Mouse (Mus musculus): ENCODE results near the gene Zc3hc1. TPM values are rescaled to one million over a fixed set of nuclear protein-coding genes. Genes with fewer than 3 reads are reported as not detected.

Zc3hc1 gene
- 64.5 and 74.0 TPM in 2 replicates for polyA plus RNA-seq (2015; fragmentation: Nextera tagmentation; extraction: Ambion mirVana)

DNA sequence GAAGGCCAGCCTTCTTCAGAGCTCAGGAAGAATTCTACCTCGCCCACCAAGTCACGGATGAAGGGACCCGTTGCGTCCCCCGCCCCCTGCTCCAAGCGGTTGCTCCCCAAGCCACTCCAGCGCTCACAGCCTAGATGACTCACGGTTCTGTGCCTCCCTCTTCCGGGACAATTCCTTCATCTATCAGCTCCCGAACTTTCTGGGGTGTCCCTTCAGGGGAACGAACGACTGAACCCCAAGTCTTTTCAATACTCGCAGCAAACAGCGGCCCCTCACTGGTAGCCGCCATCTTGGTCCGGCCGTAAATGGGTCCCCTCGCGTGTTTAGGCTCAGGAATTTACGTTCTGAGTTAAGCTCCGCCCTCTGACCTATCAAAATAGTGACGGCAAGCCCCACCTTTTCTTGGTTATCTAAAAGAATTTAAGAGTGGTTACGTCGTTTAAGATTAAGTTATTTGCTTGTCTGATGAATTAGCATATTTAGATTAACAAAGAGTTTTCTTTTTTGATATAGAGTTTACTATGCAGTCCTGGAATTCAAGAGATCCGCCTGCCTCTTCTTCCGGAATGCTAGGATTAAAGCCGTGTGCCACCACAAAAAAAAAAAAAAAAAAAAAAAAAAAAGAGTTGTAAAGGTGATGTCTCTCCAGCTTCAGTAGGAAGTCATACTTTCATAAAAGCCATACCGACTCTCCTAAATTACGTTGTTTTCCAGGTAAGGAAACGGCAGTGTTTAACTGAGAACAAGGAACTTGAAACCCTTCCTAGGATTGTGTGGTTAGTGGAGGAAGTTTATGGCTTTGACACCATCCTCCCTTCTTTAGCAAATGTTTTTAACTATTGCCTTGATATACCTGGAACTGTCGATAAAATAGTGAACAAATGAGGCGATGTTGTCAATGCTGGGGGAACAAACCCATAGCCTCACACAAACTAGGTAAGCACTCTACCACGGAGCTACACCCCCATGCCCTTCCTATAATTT, at the start of gene Zc3hc1:
TSS of gene Zc3hc1 (minus strand) at position 315 of the 984 bp plus-strand sequence.
- peaks cover 14% of the 10 kb centered on the region for H3K36me3 ChIP-seq
- peak within 1 kb of the TSS; percentile 72 for H3K27ac ChIP-seq
- no peaks in the 10 kb centered on the region for H3K4me1 ChIP-seq
- peak within 1 kb of the TSS; percentile 85 for H3K9ac ChIP-seq
- 0 out of 2 replicates have a peak, but pooled peaks have one; percentile 72 for ATAC-seq (ENCODE audit: insufficient number of reproducible peaks, insufficient read depth, low FRiP score, low TSS enrichment, low read depth)
- peak within 1 kb of the TSS; percentile 53 for H3K4me2 ChIP-seq
- no peaks in the 10 kb centered on the region for H3K9me3 ChIP-seq
- 17% methylated on average over 33 of the region's 33 CpGs for WGBS
- H3K27me3 ChIP-seq, result no peaks in the 10 kb centered on the region
- H3K4me3 ChIP-seq, result peak within 1 kb of the TSS; percentile 80

DNA sequence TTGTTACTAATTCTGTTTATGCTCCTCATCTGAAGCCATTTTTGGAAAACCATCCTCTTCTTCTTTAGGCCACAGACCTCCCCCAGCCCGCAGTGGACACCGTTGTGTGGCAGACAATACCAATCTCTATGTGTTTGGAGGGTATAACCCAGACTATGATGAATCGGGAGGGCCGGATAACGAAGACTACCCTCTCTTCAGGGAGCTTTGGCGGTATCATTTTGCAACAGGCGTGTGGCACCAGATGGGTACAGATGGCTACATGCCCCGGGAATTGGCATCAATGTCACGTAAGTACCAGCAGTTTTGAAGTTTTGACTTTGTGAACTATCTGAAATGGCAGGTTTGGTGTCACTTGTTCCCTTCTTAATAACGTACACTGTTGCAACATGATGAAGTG, 48.7 kb upstream of the Zc3hc1 start:
- Histone ChIP-seq H3K4me2 (no peak overlapping the region), H3K9ac (no peak overlapping the region), H3K4me1 (no peaks in the 10 kb centered on the region), H3K27ac (no peak overlapping the region), H3K4me3 (no peak overlapping the region), H3K27me3 (no peaks in the 10 kb centered on the region), H3K36me3 (peaks cover 49% of the 10 kb centered on the region), H3K9me3 (no peaks in the 10 kb centered on the region)
- WGBS, result 93% methylated on average over 10 of the region's 10 CpGs
- ATAC-seq (ENCODE audit: insufficient number of reproducible peaks, insufficient read depth, low FRiP score, low TSS enrichment, low read depth), result no peak

DNA sequence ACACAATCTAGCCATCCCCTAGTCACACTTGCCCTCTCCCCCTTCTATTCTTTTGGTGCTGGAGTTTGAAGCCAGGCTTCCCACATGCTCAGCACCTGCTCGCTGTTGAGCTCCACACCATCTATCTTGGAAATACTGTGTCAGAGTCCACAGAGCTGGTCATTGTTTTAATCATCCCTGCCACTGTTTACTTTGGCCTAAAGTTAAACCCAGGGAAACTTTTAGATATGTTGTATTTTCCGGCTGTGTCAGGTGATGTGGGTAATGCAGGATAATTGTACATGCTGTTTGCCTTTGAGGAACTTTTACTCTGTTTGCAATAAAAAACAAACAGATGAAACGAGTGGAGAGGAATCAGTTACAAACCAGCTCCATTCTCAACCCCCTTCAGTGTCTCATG, 46.2 kb upstream of the Zc3hc1 start:
- H3K27ac ChIP-seq, result no peak overlapping the region

DNA sequence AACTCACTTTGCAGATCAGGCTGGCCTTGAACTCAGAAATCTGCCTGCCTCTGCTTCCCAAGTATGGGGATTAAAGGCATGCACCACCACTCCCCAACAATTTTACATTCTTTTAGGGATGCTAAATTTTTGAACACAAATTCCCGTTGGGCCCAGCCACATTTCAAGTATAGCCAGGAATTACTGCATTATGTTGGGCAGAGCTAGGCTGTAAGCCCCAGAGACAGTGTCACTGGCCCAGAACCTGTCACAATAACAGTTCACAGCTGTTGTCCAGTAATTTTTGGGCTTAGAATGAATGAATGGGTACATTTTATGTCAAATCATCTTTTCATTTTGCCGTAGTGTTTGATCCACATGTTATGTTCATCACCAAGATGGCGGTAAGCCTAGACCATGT, 45.6 kb upstream of the Zc3hc1 start:
- Histone ChIP-seq H3K4me3 (no peak overlapping the region), H3K36me3 (peaks cover 24% of the 10 kb centered on the region), H3K4me1 (no peaks in the 10 kb centered on the region), H3K27me3 (no peaks in the 10 kb centered on the region), H3K4me2 (no peak overlapping the region), H3K27ac (no peak overlapping the region), H3K9ac (no peak overlapping the region), H3K9me3 (no peaks in the 10 kb centered on the region)
- WGBS, result 92% methylated on average over 3 of the region's 3 CpGs
- ATAC-seq (ENCODE audit: insufficient number of reproducible peaks, insufficient read depth, low FRiP score, low TSS enrichment, low read depth), result no peak

More for the DNA sequence above, 46.2 kb upstream of the Zc3hc1 start:
- peaks cover 30% of the 10 kb centered on the region for H3K36me3 ChIP-seq
- H3K4me1 ChIP-seq, result no peaks in the 10 kb centered on the region
- WGBS, result 66% methylated on average over 3 of the region's 3 CpGs
- H3K9me3 ChIP-seq, result no peaks in the 10 kb centered on the region
- no peak overlapping the region for H3K4me3 ChIP-seq
- no peak overlapping the region for H3K9ac ChIP-seq
- H3K27me3 ChIP-seq, result no peaks in the 10 kb centered on the region
- no peak for ATAC-seq (ENCODE audit: insufficient number of reproducible peaks, insufficient read depth, low FRiP score, low TSS enrichment, low read depth)
- no peak overlapping the region for H3K4me2 ChIP-seq

DNA sequence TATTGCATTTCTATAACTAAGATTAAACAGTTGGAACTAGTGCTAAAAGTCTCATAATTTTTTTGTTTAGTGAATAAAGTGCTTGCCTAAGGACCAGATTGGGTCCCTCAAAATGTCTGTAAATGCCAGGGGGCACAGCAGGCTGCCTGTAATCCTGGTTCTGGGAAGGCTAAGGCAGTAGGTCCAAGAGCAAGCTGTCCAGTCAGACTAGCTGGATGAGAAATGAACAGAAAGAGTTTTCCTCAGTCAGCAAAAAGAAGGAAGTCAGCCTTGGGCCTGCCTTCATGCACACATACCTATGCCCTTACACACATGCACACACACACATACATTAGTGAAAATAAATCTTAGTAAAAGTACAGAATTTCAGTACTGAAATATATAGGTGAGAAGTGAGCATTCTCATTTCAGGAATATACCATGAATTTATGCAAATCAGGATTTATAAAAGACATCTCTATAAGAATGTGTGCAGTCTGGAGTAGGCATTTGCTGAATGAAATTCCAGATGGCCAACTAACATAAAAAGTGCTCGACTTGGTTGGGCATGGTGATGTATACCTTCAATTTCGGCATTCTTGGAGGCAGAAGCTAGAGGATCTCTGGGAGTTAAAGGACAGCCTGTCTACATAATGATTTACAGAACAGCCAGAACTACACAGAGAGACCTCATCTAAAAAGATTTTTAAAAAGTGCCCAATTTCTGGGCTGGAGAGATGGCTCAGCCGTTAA, 41.8 kb upstream of the Zc3hc1 start:
- H3K27ac ChIP-seq, result 0 out of 2 replicates have a peak overlapping the region, but pooled peaks have one; percentile 18
- no peak for ATAC-seq (ENCODE audit: insufficient number of reproducible peaks, insufficient read depth, low FRiP score, low TSS enrichment, low read depth)
- H3K27me3 ChIP-seq, result no peaks in the 10 kb centered on the region
- H3K4me2 ChIP-seq, result no peak overlapping the region
- H3K36me3 ChIP-seq, result 0 out of 2 replicates have a peak, but pooled peaks cover 6% of the 10 kb centered on the region
- no peak overlapping the region for H3K4me3 ChIP-seq
- no peaks in the 10 kb centered on the region for H3K4me1 ChIP-seq
- no peak overlapping the region for H3K9ac ChIP-seq
- no peaks in the 10 kb centered on the region for H3K9me3 ChIP-seq
- 50% methylated on average over 3 of the region's 3 CpGs for WGBS

DNA sequence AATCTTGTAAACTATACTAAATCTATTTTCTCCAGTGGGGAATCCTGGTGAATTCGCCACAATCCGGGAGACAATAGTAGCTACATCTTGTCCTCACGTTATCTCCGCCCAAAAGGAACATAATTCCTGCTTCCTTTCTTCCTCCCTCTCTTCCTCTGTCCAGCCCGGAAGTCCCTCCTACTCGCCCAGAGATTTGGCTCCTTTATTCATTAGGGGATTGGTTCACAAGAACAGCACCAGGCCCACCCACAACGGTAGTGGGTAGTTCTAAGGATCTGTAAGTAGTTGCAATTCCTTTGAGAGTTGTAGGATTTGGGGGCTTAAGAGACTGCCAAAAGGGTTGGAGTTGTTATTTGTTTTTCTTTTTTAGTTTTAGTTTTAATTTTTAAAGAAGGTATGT, 26.0 kb upstream of the Zc3hc1 start:
- Histone ChIP-seq H3K4me1 (no peaks in the 10 kb centered on the region), H3K9me3 (no peaks in the 10 kb centered on the region), H3K36me3 (peaks cover 15% of the 10 kb centered on the region), H3K9ac (no peak overlapping the region), H3K27me3 (no peaks in the 10 kb centered on the region), H3K4me2 (no peak overlapping the region), H3K4me3 (no peak overlapping the region), H3K27ac (no peak overlapping the region)
- no peak for ATAC-seq (ENCODE audit: insufficient number of reproducible peaks, insufficient read depth, low FRiP score, low TSS enrichment, low read depth)
- 87% methylated on average over 7 of the region's 7 CpGs for WGBS

DNA sequence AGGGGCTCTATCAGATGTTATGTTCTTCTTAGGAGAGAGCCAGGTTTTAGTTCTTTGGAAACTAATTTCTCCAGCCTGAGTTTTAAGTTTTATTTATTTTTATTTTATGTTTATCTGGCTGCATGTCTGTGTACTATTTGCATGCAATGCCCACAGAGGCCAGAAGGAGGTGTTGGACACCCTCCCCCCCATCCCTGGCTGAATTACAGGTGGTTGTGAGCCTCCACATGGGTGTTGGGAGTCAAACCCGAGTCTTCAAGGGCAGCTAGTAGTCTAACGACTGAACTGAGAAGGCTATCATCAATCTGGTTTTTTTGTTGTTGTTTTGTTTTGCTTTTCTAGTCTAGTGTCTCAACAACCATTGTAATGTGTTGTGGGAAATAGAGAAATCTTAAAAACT, 25.3 kb upstream of the Zc3hc1 start:
- H3K9me3 ChIP-seq, result no peaks in the 10 kb centered on the region
- H3K27me3 ChIP-seq, result no peaks in the 10 kb centered on the region
- ATAC-seq (ENCODE audit: insufficient number of reproducible peaks, insufficient read depth, low FRiP score, low TSS enrichment, low read depth), result no peak
- no peak overlapping the region for H3K4me2 ChIP-seq
- peaks cover 9% of the 10 kb centered on the region for H3K36me3 ChIP-seq
- WGBS, result 81% methylated on average over 2 of the region's 2 CpGs
- no peak overlapping the region for H3K4me3 ChIP-seq
- H3K27ac ChIP-seq, result no peak overlapping the region
- no peak overlapping the region for H3K9ac ChIP-seq
- H3K4me1 ChIP-seq, result no peaks in the 10 kb centered on the region

DNA sequence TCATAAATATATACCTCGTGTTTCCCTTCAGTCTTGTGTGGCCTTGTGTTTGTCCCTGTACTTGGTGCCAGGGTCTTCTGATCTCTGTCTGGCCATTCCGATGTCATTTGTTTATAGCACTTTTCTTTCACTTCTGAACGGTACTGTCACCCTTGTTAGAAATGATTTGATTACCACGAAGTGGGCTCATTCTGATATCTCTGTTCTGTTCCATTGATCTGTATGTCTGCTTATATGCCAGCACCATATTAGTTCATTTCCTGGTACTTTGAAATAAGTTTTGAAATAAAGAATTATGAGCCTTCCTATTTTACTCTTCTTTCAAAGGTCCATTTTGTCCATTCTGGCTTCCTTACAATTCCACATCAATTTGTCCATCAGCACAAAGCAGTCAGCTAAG, 20.5 kb upstream of the Zc3hc1 start:
- Histone ChIP-seq H3K27ac (no peak overlapping the region), H3K4me1 (no peaks in the 10 kb centered on the region), H3K9ac (no peak overlapping the region), H3K9me3 (no peaks in the 10 kb centered on the region), H3K36me3 (0 out of 2 replicates have a peak, but pooled peaks cover 11% of the 10 kb centered on the region), H3K27me3 (no peaks in the 10 kb centered on the region), H3K4me3 (no peak overlapping the region), H3K4me2 (no peak overlapping the region)
- ATAC-seq (ENCODE audit: insufficient number of reproducible peaks, insufficient read depth, low FRiP score, low TSS enrichment, low read depth), result no peak
- WGBS, result 88% methylated on average over 4 of the region's 4 CpGs

DNA sequence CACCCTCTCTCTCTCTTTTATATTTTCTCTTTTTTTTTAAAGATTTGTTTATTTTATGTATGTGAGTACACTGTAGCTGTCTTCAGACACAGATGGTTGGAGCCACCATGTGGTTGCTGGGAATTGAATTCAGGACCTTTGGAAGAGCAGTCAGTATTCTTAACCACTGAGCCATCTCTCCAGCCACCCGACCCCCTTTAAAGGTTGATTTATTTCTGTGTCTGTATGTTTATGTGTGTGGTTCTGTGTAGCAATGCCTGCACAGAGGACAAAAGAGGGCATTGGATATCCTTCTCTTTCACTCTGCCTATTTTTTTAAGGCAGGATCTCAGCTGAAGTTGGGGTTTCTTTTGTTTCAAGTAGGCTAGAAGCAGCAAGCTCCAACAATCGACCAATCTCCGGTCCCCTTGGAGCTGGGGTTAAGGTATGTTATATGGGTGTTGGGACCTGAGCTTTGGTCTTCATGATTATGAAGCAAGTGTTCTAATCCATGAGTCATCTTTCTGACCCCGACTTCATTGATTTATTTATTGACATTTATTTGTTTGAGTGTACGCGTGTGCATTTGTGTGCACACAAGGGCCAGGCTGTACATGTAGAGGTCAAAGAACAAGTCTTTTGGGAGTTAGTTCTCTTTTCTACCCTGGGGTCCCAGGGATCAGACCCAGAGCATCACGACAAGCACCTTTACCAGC, 18.7 kb upstream of the Zc3hc1 start:
- Histone ChIP-seq H3K4me2 (no peak overlapping the region), H3K4me1 (0 out of 2 replicates have a peak, but pooled peaks cover 3% of the 10 kb centered on the region), H3K27me3 (no peaks in the 10 kb centered on the region), H3K9me3 (no peaks in the 10 kb centered on the region), H3K36me3 (0 out of 2 replicates have a peak, but pooled peaks cover 11% of the 10 kb centered on the region), H3K4me3 (no peak overlapping the region), H3K9ac (no peak overlapping the region), H3K27ac (no peak overlapping the region)
- ATAC-seq (ENCODE audit: insufficient number of reproducible peaks, insufficient read depth, low FRiP score, low TSS enrichment, low read depth), result no peak
- WGBS, result 91% methylated on average over 7 of the region's 7 CpGs

DNA sequence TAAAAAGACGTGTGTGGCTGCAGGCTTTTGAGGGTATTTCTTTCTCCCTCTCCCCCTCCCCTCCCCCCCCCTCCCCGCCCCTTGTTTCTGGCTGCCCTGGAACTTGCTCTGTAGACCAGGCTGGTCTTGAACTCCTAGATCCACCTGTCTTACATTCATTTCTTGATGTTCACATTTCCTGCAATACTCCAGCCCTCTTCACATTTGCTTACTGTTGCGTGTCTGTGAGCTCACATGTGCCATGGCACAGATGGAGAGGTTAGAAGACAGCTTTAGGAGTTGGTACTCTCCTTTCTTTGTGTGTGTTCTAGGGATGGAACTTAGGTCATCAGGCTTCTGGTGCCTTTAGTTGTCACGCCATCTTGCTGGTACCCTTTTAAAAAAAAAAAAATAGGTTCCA, 17.4 kb upstream of the Zc3hc1 start:
- Histone ChIP-seq H3K27ac (no peak overlapping the region), H3K4me2 (no peak overlapping the region), H3K27me3 (no peaks in the 10 kb centered on the region), H3K9ac (no peak overlapping the region), H3K4me3 (no peak overlapping the region), H3K36me3 (0 out of 2 replicates have a peak, but pooled peaks cover 11% of the 10 kb centered on the region), H3K4me1 (peaks cover 9% of the 10 kb centered on the region; the same call in 1 of the 2 replicates), H3K9me3 (no peaks in the 10 kb centered on the region)
- WGBS, result 85% methylated on average over 4 of the region's 4 CpGs
- ATAC-seq (ENCODE audit: insufficient number of reproducible peaks, insufficient read depth, low FRiP score, low TSS enrichment, low read depth), result no peak

DNA sequence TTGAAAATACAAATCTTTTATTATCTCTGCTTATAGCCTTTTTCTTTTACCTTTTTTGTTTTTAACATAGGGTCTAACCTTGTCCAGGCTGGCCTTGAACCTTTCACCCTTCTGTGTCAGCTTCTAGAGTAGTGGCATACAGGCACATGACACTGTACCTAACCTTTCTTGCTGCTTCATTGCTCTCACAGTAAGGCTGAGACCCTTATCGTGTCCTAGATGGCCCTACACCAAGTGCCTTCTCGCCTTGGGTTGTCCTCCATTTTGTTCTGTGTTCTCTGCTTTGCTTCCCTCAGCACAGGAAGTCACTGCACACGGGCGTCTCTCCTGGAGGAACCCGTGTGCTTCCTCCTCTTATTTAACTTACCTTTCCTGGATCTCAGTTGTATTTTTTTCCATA, 13.8 kb upstream of the Zc3hc1 start:
- no peak overlapping the region for H3K27ac ChIP-seq
- H3K27me3 ChIP-seq, result no peaks in the 10 kb centered on the region
- ATAC-seq (ENCODE audit: insufficient number of reproducible peaks, insufficient read depth, low FRiP score, low TSS enrichment, low read depth), result no peak
- H3K9ac ChIP-seq, result 0 out of 2 replicates have a peak overlapping the region, but pooled peaks have one; percentile 11
- H3K4me1 ChIP-seq, result peaks cover 9% of the 10 kb centered on the region; the same call in 1 of the 2 replicates
- 0 out of 2 replicates have a peak, but pooled peaks cover 11% of the 10 kb centered on the region for H3K36me3 ChIP-seq
- H3K4me2 ChIP-seq, result 0 out of 2 replicates have a peak overlapping the region, but pooled peaks have one; percentile 7
- no peak overlapping the region for H3K4me3 ChIP-seq
- WGBS, result 85% methylated on average over 5 of the region's 5 CpGs
- H3K9me3 ChIP-seq, result no peaks in the 10 kb centered on the region

Measured in embryonic facial prominence, embryonic 13.5 days (tissue).